Mouse (Mus musculus) left cerebral cortex, postnatal 36 days (tissue): ENCODE measurements around the gene Stag1. TPM values are rescaled to one million over a fixed set of nuclear protein-coding genes. Genes with fewer than 3 reads are reported as not detected.
A peak's percentile ranks its signal among the peaks of the same experiment; 100 is the strongest.

ENCODE experiments used
- DNase-seq, 2 experiments: peaks; one replicate each; pipeline ENCODE4 v3.0.0; 2021 to 2022; ENCODE audit warnings: low spot score in 2 of 2, mixed read lengths in 1 of 2
- intact Hi-C: fragments of 180-260 bp; cut with DNase I; formaldehyde crosslinking; loops from one replicate; pipeline ENCODE4 v1.15.1; 2025
- total RNA-seq, 2 experiments: library from RNA; stranded (reverse); gene quantifications; 2 replicates each; pipeline ENCODE4 v1.2.3; 2021

Stag1 gene
- total RNA-seq, 2 experiments from 2014 or later, result 48.3 to 61.0 TPM

- intact Hi-C loops, result no loop called here
- DNase-seq, result no peak
Measured at GRCm38 (mm10) chr9:100602130-100602529, 4.5 kb downstream of the Stag1 start.

- intact Hi-C loops, result no loop called here
- no peak for DNase-seq
Measured at GRCm38 (mm10) chr9:100603156-100603555, 5.6 kb downstream of the Stag1 start.

GRCm38 (mm10) chr9:100605522-100605921 lies 7.9 kb downstream of the Stag1 start:
- intact Hi-C loops, result no loop called here
- no peak for DNase-seq

GRCm38 (mm10) chr9:100605985-100606554 lies 8.5 kb downstream of the Stag1 start:
- DNase-seq, result peak; percentile 22 to 27
- intact Hi-C loops, result no loop called here

GRCm38 (mm10) chr9:100613501-100614071 lies 16.0 kb downstream of the Stag1 start:
- intact Hi-C loops, result no loop called here

GRCm38 (mm10) chr9:100616947-100617346 lies 19.3 kb downstream of the Stag1 start:
- no peak for DNase-seq
- intact Hi-C loops, result no loop called here

More at GRCm38 (mm10) chr9:100613501-100614071, 16.0 kb downstream of the Stag1 start:
- DNase-seq, result no peak

GRCm38 (mm10) chr9:100626258-100626657 lies 28.7 kb downstream of the Stag1 start:
- intact Hi-C loops, result no loop called here
- DNase-seq, result no peak

GRCm38 (mm10) chr9:100640754-100641153 lies 43.2 kb downstream of the Stag1 start:
- DNase-seq, result no peak
- intact Hi-C loops, result loop anchor here (5.0 kb wide), 2 partner anchors 117 to 517 kb away; no protein-coding TSS in a partner anchor

- intact Hi-C loops, result loop anchor here (2.0 to 5.0 kb wide), 6 partner anchors 71 to 516 kb away; partner anchors contain the start of genes Msl2 and Slc35g2
- no peak for DNase-seq
Measured at GRCm38 (mm10) chr9:100641391-100642085, 43.9 kb downstream of the Stag1 start.

- intact Hi-C loops, result loop anchor here (2.0 to 5.0 kb wide), 6 partner anchors 72 to 515 kb away; partner anchors contain the start of genes Msl2 and Slc35g2
- DNase-seq, result no peak
Measured at GRCm38 (mm10) chr9:100642186-100642839, 44.7 kb downstream of the Stag1 start.

GRCm38 (mm10) chr9:100642840-100643697 lies 45.5 kb downstream of the Stag1 start:
- peak; percentile 99 to 100 for DNase-seq
- intact Hi-C loops, result loop anchor here (1.0 to 5.0 kb wide), 7 partner anchors 72 to 514 kb away; partner anchors contain the start of genes Msl2 and Slc35g2

- intact Hi-C loops, result loop anchor here (5.0 kb wide), 2 partner anchors 113 to 513 kb away; no protein-coding TSS in a partner anchor
Measured at GRCm38 (mm10) chr9:100644071-100644771, 46.6 kb downstream of the Stag1 start.

GRCm38 (mm10) chr9:100645026-100645940 lies 47.7 kb downstream of the Stag1 start:
- intact Hi-C loops, result no loop called here
- no peak for DNase-seq

More at GRCm38 (mm10) chr9:100644071-100644771, 46.6 kb downstream of the Stag1 start:
- DNase-seq, result peak; percentile 60 to 62

- no peak for DNase-seq
- intact Hi-C loops, result no loop called here
Measured at GRCm38 (mm10) chr9:100646276-100646675, 48.7 kb downstream of the Stag1 start.

GRCm38 (mm10) chr9:100647774-100648323 lies 50.3 kb downstream of the Stag1 start:
- intact Hi-C loops, result no loop called here
- peak; percentile 39 to 55 for DNase-seq

GRCm38 (mm10) chr9:100654104-100654503 lies 56.5 kb downstream of the Stag1 start:
- DNase-seq, result no peak
- intact Hi-C loops, result no loop called here

- intact Hi-C loops, result no loop called here
Measured at GRCm38 (mm10) chr9:100656058-100656457, 58.5 kb downstream of the Stag1 start.

More at GRCm38 (mm10) chr9:100656058-100656457, 58.5 kb downstream of the Stag1 start:
- no peak for DNase-seq
